Mouse (Mus musculus) ES-CJ7 (cell line): Measurements from ENCODE around the gene Pf4.
A peak's percentile ranks its signal among the peaks of the same experiment; 100 is the strongest.
"Not testable (repeated sequence)": the region's sequence is repeated elsewhere in the genome, so short reads cannot be mapped to it uniquely, and the experiment has no call there.

Experiments
- DNase-seq: peaks from one replicate; pipeline ENCODE4 v3.0.0; 2011; ENCODE audit warnings: low read depth, low spot score

Gene Pf4

DNA sequence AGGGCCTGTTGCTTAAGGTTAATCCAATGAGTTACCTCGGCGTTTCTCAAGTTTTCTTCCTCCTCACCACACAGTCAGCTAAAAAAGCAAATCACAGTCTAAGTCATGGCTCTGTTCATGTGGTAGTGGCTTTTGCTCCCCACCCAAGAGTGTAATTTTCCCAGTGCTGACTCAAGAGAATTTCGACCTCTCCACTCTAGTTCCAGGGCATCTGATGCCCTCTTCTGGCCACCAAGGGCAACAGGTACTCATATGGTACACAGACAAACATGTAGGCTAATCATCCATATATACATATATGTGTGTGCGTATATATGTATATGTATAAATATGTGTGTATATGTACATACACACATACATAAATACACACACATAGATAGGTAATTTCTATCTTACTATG lies 15.9 kb downstream of the Pf4 start:
- peak; percentile 30 for DNase-seq

- DNase-seq, result no peak
Measured at GRCm38 (mm10) chr5:90789306-90790073, 17.3 kb downstream of the Pf4 start.

DNA sequence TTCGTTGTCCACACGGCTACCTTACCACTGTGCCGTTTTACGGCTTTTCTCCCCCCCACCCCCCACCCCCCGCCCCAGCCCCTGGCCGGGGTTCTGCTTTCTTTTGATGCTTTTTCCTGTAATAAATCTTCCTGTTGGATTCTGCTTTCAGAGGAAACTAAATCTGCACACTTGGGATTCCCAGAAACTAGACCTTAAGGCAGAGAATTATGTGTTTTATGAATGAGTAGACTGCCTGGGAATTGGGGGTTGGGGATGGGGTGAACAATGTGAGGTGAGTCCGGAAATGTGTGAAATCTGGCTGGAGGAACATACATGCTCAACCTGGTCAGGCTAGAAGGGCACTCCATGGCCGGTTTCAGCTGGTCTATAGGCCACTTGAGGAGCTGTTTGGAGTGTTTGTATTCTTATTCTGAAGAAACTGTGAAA lies 17.9 kb downstream of the Pf4 start:
- DNase-seq, result no peak

DNA sequence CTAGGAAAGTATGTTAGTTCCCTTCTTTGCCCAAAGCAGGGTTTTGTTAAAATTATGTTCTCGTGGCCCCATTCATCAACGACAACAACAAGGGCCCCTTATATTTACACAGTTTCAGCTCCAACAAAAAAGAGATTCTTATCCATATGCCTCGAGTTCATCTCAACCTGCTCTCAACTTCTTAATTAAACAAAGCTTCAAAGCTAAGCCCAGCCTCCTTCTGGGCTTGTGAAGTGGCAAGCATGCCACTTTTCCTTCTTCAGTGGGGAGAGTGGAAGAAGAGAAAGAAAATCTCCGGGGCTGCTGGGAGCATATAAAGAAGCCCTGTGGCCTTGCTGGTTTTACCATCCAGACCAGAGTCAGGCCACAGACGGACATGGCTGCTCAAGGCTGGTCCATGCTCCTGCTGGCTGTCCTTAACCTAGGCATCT lies 22.0 kb downstream of the Pf4 start, which contains the start of gene Cxcl15:
Cxcl15 (plus strand) TSS at position 340 of the 431 bp plus-strand sequence.
- DNase-seq, result no peak

GRCm38 (mm10) chr5:90795392-90795791 lies 23.2 kb downstream of the Pf4 start:
- DNase-seq, result not testable (repeated sequence)

- DNase-seq, result no peak
Measured at GRCm38 (mm10) chr5:90804574-90804973, 32.3 kb downstream of the Pf4 start.

DNA sequence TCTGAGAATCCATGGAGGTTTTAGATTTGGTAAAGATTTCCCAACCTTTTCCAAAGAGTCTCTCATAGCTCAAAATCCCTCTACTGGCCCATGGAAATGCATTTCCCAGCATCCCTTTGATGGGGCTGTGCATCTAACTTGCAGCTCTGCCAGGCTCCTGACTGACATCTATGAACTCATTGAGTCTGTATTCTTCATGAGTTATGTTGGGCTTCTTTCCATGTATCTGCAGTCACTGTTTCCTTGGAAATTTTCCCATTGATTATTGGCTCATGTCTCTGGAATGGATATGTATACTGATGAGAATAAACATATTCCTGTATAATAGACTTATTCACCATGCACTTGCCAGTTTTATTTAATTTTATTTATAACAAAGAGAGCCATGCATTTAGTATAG lies 33.8 kb downstream of the Pf4 start:
- no peak for DNase-seq

- DNase-seq, result no peak
Measured at GRCm38 (mm10) chr5:90807176-90807950, 35.1 kb downstream of the Pf4 start.

- DNase-seq, result no peak
Measured at GRCm38 (mm10) chr5:90819756-90820155, 47.5 kb downstream of the Pf4 start.
